Mouse (Mus musculus) G1E (cell line): ENCODE measurements around the gene Myh14. TPM values are rescaled to one million over a fixed set of nuclear protein-coding genes. Genes with fewer than 3 reads are reported as not detected.
A peak's percentile ranks its signal among the peaks of the same experiment; 100 is the strongest.

Source experiments
- ATAC-seq: 2 replicates; pipeline ENCODE4 v1.8.0; 2016; ENCODE audit warnings: mild to moderate bottlenecking; ENCODE audit not compliant: insufficient number of reproducible peaks, poor library complexity, low FRiP score, severe bottlenecking; ENCODE audit errors: extremely low read depth
- DNase-seq: peaks from one replicate; pipeline ENCODE4 v3.0.0; 2012; ENCODE audit warnings: low spot score
- H3K27me3 ChIP-seq: 2 replicates; pipeline ENCODE4 v1.6.1; 2012; ENCODE audit warnings: mild to moderate bottlenecking, low read length, inconsistent platforms; ENCODE audit not compliant: insufficient read depth
- H3K36me3 ChIP-seq: replicated peaks from 2 replicates; pipeline ENCODE3; 2012; ENCODE audit warnings: mild to moderate bottlenecking, inconsistent platforms
- H3K4me1 ChIP-seq: 2 replicates; pipeline ENCODE4 v1.6.1; 2012; ENCODE audit warnings: low read depth, low read length, inconsistent platforms, mixed read lengths; ENCODE audit not compliant: insufficient read depth
- H3K4me3 ChIP-seq: 2 replicates; pipeline ENCODE4 v1.5.1; 2012; ENCODE audit warnings: low read depth, mild to moderate bottlenecking, inconsistent platforms, low read length, moderate library complexity, mixed read lengths
- H3K9me3 ChIP-seq: replicated peaks from 2 replicates; pipeline ENCODE4 v1.6.1; 2012; ENCODE audit warnings: inconsistent platforms
- CTCF ChIP-seq: IDR thresholded peaks from 2 replicates; pipeline ENCODE4 v1.5.1; 2012; ENCODE audit warnings: low read depth, low read length, inconsistent platforms, mixed read lengths
- GATA1 ChIP-seq: IDR thresholded peaks from 2 replicates; pipeline ENCODE4 v1.6.1; 2012; ENCODE audit warnings: borderline replicate concordance, low read length, inconsistent platforms, mixed read lengths
- GATA2 ChIP-seq: IDR thresholded peaks from 2 replicates; pipeline ENCODE4 v1.6.1; 2012; ENCODE audit warnings: low read depth, low read length, inconsistent platforms, borderline replicate concordance
- POLR2AphosphoS5 ChIP-seq: IDR thresholded peaks from 2 replicates; pipeline ENCODE4 v1.6.1; 2012; ENCODE audit warnings: low read depth, low read length, inconsistent platforms; ENCODE audit not compliant: insufficient replicate concordance
- TAL1 ChIP-seq: conservative IDR thresholded peaks from 2 replicates; pipeline ENCODE4 v1.6.1; 2012; ENCODE audit warnings: low read depth, low read length, inconsistent platforms, mixed read lengths
- polyA plus RNA-seq: library from polyadenylated mRNA; stranded (reverse); fragments of >175 nt; gene quantifications from 2 replicates; pipeline ENCODE4 v1.2.3, GENCODE M21; 2012
- total RNA-seq, 2 experiments: library from RNA; stranded (forward) in 1 of 2; stranded (reverse) in 1 of 2; fragments of 200-1000 nt in 1 of 2; fragments of >200 nt in 1 of 2; fragmentation: Nextera tagmentation in 1 of 2; gene quantifications; 2 replicates each; pipeline ENCODE4 v1.2.3; 2014 to 2017

Gene Myh14
- total and polyA plus RNA-seq, 3 experiments: not detected

GRCm38 (mm10) chr7:44590402-44591347 lies 80.0 kb downstream of the Myh14 start, which contains the start of gene Kcnc3:
Kcnc3 (plus strand) TSS chr7:44590664.
- Histone ChIP-seq H3K27me3 (peaks cover 37% of the 10 kb centered on the region), H3K9me3 (peaks cover 11% of the 10 kb centered on the region), H3K36me3 (no peaks in the 10 kb centered on the region), H3K4me3 (no peak within 1 kb of the TSS), H3K4me1 (peaks cover 4% of the 10 kb centered on the region)
- TF ChIP-seq CTCF (no peak), TAL1 (no peak), GATA1 (no peak), GATA2 (no peak), POLR2AphosphoS5 (no peak)
- no peak for DNase-seq
- ATAC-seq: no peak

GRCm38 (mm10) chr7:44589946-44590345 lies 80.7 kb downstream of the Myh14 start:
- peaks cover 41% of the 10 kb centered on the region for H3K27me3 ChIP-seq

GRCm38 (mm10) chr7:44589149-44589548 lies 81.5 kb downstream of the Myh14 start:
- no peak for ATAC-seq
- peaks cover 4% of the 10 kb centered on the region for H3K4me1 ChIP-seq
- peak overlapping the region; percentile 16; the same call in 1 of the 2 replicates for H3K4me3 ChIP-seq
- peaks cover 11% of the 10 kb centered on the region for H3K9me3 ChIP-seq
- TF ChIP-seq CTCF (no peak), GATA1 (no peak), POLR2AphosphoS5 (no peak), TAL1 (no peak), GATA2 (no peak)
- peaks cover 43% of the 10 kb centered on the region for H3K27me3 ChIP-seq
- no peaks in the 10 kb centered on the region for H3K36me3 ChIP-seq
- no peak for DNase-seq

More at GRCm38 (mm10) chr7:44589946-44590345, 80.7 kb downstream of the Myh14 start:
- no peak for DNase-seq
- H3K4me1 ChIP-seq: peaks cover 4% of the 10 kb centered on the region
- H3K4me3 ChIP-seq: no peak overlapping the region
- no peak for ATAC-seq
- TF ChIP-seq POLR2AphosphoS5 (no peak), GATA1 (no peak), TAL1 (no peak), GATA2 (no peak), CTCF (no peak)
- peaks cover 11% of the 10 kb centered on the region for H3K9me3 ChIP-seq
- no peaks in the 10 kb centered on the region for H3K36me3 ChIP-seq

- peaks cover 43% of the 10 kb centered on the region for H3K27me3 ChIP-seq
- H3K4me3 ChIP-seq: no peak overlapping the region
- H3K4me1 ChIP-seq: peaks cover 4% of the 10 kb centered on the region
Observed at GRCm38 (mm10) chr7:44588338-44588737, 82.3 kb downstream of the Myh14 start.

GRCm38 (mm10) chr7:44587676-44588075 lies 83.0 kb downstream of the Myh14 start:
- ATAC-seq (no peak), DNase-seq (no peak)
- Histone ChIP-seq H3K4me1 (peaks cover 4% of the 10 kb centered on the region), H3K4me3 (no peak overlapping the region), H3K9me3 (peaks cover 11% of the 10 kb centered on the region), H3K27me3 (peaks cover 45% of the 10 kb centered on the region), H3K36me3 (no peaks in the 10 kb centered on the region)
- TF ChIP-seq GATA1 (no peak), POLR2AphosphoS5 (no peak), CTCF (no peak), TAL1 (no peak), GATA2 (no peak)

More at GRCm38 (mm10) chr7:44588338-44588737, 82.3 kb downstream of the Myh14 start:
- Histone ChIP-seq H3K36me3 (no peaks in the 10 kb centered on the region), H3K9me3 (peaks cover 11% of the 10 kb centered on the region)
- TF ChIP-seq TAL1 (no peak), GATA2 (no peak), CTCF (no peak), GATA1 (no peak)
- DNase-seq: no peak
- ATAC-seq: no peak

GRCm38 (mm10) chr7:44586930-44587329 lies 83.7 kb downstream of the Myh14 start:
- H3K36me3 ChIP-seq: no peaks in the 10 kb centered on the region
- TF ChIP-seq TAL1 (no peak), GATA2 (no peak), POLR2AphosphoS5 (no peak), GATA1 (no peak), CTCF (no peak)
- no peak for ATAC-seq
- peaks cover 50% of the 10 kb centered on the region for H3K27me3 ChIP-seq
- no peak for DNase-seq
- peaks cover 11% of the 10 kb centered on the region for H3K9me3 ChIP-seq
- H3K4me1 ChIP-seq: peaks cover 4% of the 10 kb centered on the region
- no peak overlapping the region for H3K4me3 ChIP-seq
